Mouse (Mus musculus): ENCODE results near the gene Vmn2r9. TPM values are rescaled to one million over a fixed set of nuclear protein-coding genes. Genes with fewer than 3 reads are reported as not detected.

Vmn2r9 gene
- polyA plus RNA-seq (2014; fragmentation: Illumina TruSeq; extraction: RNeasy Lipid Tissue Mini Kit (QIAGEN cat#74804); ENCODE audit: low read depth, low replicate concordance) = not detected

DNA sequence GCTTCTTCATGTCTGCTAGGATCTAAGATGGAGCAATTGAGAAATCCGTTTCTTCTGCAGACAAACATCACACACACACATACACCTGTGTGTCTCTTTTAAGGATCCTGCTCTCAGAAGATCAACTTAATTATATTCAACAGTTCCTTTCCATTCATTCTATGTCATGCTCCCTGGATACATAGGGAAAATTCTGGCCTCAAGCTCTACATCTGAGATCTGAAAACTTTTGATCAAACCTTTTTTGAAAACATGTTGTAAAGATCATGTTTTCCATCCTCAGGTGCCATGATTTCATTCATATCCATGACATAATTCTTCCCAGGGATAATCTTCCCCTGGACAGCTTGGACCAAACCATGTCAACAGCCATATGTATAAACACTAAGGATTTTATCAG is at the start of gene Vmn2r9:
Vmn2r9 (minus strand) TSS at position 101 of the 400 bp plus-strand sequence.

DNA sequence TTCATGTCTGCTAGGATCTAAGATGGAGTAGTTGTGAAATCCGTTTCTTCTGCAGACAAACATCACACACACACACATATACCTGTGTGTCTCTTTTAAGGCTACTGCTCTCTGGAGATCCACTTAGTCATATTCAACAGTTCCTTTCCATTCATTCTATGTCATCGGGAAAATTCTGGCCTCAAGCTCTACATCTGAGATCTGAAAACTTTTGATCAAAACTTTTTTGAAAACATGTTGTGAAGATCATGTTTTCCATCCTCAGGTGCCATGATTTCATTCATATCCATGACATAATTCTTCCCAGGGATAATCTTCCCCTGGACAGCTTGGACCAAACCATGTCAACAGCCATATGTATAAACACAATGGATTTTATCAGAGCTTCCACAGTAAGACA is 43.7 kb downstream of the Vmn2r9 start, which contains the start of gene Vmn2r8:
Vmn2r8 (minus strand) TSS at position 101 of the 400 bp plus-strand sequence.

GRCm38 (mm10) chr5:108795263-108795662 is 57.1 kb downstream of the Vmn2r9 start, which contains the start of gene Tmed11:
Tmed11 (minus strand) TSS chr5:108795363.

Other genes starting within 250 kb of the Vmn2r9 start
- 66.0 TPM for gene Gak, start 222.8 kb downstream of the Vmn2r9 start, polyA plus RNA-seq (2014; fragmentation: Illumina TruSeq; extraction: RNeasy Lipid Tissue Mini Kit (QIAGEN cat#74804); ENCODE audit: low read depth, low replicate concordance)
- gene Tmem175, start 222.8 kb downstream of the Vmn2r9 start, polyA plus RNA-seq (2014; fragmentation: Illumina TruSeq; extraction: RNeasy Lipid Tissue Mini Kit (QIAGEN cat#74804); ENCODE audit: low read depth, low replicate concordance) = 34.5 TPM
- gene Idua, start 192.3 kb downstream of the Vmn2r9 start, polyA plus RNA-seq (2014; fragmentation: Illumina TruSeq; extraction: RNeasy Lipid Tissue Mini Kit (QIAGEN cat#74804); ENCODE audit: low read depth, low replicate concordance) = 23.0 TPM
- 12.9 TPM for gene Dgkq, start 182.9 kb downstream of the Vmn2r9 start, polyA plus RNA-seq (2014; fragmentation: Illumina TruSeq; extraction: RNeasy Lipid Tissue Mini Kit (QIAGEN cat#74804); ENCODE audit: low read depth, low replicate concordance)
- not detected for gene Slc26a1, start 177.0 kb downstream of the Vmn2r9 start, polyA plus RNA-seq (2014; fragmentation: Illumina TruSeq; extraction: RNeasy Lipid Tissue Mini Kit (QIAGEN cat#74804); ENCODE audit: low read depth, low replicate concordance)
- 87.8 TPM for gene Fgfrl1, start 160.2 kb downstream of the Vmn2r9 start, polyA plus RNA-seq (2014; fragmentation: Illumina TruSeq; extraction: RNeasy Lipid Tissue Mini Kit (QIAGEN cat#74804); ENCODE audit: low read depth, low replicate concordance)
- gene Rnf212, start 77.6 kb downstream of the Vmn2r9 start, polyA plus RNA-seq (2014; fragmentation: Illumina TruSeq; extraction: RNeasy Lipid Tissue Mini Kit (QIAGEN cat#74804); ENCODE audit: low read depth, low replicate concordance) = not detected
- gene Tmed11, start 57.2 kb downstream of the Vmn2r9 start, polyA plus RNA-seq (2014; fragmentation: Illumina TruSeq; extraction: RNeasy Lipid Tissue Mini Kit (QIAGEN cat#74804); ENCODE audit: low read depth, low replicate concordance) = not detected
- not detected for gene Vmn2r8, start 43.8 kb downstream of the Vmn2r9 start, polyA plus RNA-seq (2014; fragmentation: Illumina TruSeq; extraction: RNeasy Lipid Tissue Mini Kit (QIAGEN cat#74804); ENCODE audit: low read depth, low replicate concordance)
- not detected for gene Vmn2r10, start 153.9 kb upstream of the Vmn2r9 start, polyA plus RNA-seq (2014; fragmentation: Illumina TruSeq; extraction: RNeasy Lipid Tissue Mini Kit (QIAGEN cat#74804); ENCODE audit: low read depth, low replicate concordance)
- gene Vmn2r11, start 207.0 kb upstream of the Vmn2r9 start, polyA plus RNA-seq (2014; fragmentation: Illumina TruSeq; extraction: RNeasy Lipid Tissue Mini Kit (QIAGEN cat#74804); ENCODE audit: low read depth, low replicate concordance) = not detected
- not detected for gene Vmn2r12, start 245.3 kb upstream of the Vmn2r9 start, polyA plus RNA-seq (2014; fragmentation: Illumina TruSeq; extraction: RNeasy Lipid Tissue Mini Kit (QIAGEN cat#74804); ENCODE audit: low read depth, low replicate concordance)

Data from adipose tissue, adult 10 weeks (tissue).